Mouse (Mus musculus) thymus, postnatal 36 days (tissue): ENCODE measurements around the gene Celf2.

Source experiments
- DNase-seq, 2 experiments: peaks; one replicate each; pipeline ENCODE4 v3.0.0; 2022; ENCODE audit warnings: mixed read lengths in 2 of 2

Celf2 gene

GRCm38 (mm10) chr2:7080086-7080485, 429.3 kb downstream of the Celf2 start:
- no peak for DNase-seq

- no peak for DNase-seq
Measured at GRCm38 (mm10) chr2:7079390-7079789, 430.0 kb downstream of the Celf2 start.

DNA sequence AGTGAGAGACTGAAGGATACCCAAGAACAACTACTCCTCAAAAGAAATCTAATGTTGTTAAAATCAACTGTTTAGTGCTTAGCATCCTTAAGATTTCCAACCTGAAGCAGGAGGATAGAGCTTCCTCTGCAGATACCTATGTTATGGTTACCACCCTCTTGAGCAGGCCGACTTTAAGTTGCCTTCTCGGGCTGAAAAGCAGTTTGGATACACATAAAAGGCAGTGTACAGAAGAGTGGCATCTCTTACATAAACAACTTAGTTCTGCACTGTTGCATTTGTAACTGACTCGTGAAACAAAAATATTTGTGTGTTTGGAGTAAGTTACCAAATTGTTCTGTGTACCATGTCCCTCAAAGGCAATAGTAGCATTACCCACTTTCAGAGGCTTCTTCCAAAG, 435.6 kb downstream of the Celf2 start:
- DNase-seq, result no peak

DNA sequence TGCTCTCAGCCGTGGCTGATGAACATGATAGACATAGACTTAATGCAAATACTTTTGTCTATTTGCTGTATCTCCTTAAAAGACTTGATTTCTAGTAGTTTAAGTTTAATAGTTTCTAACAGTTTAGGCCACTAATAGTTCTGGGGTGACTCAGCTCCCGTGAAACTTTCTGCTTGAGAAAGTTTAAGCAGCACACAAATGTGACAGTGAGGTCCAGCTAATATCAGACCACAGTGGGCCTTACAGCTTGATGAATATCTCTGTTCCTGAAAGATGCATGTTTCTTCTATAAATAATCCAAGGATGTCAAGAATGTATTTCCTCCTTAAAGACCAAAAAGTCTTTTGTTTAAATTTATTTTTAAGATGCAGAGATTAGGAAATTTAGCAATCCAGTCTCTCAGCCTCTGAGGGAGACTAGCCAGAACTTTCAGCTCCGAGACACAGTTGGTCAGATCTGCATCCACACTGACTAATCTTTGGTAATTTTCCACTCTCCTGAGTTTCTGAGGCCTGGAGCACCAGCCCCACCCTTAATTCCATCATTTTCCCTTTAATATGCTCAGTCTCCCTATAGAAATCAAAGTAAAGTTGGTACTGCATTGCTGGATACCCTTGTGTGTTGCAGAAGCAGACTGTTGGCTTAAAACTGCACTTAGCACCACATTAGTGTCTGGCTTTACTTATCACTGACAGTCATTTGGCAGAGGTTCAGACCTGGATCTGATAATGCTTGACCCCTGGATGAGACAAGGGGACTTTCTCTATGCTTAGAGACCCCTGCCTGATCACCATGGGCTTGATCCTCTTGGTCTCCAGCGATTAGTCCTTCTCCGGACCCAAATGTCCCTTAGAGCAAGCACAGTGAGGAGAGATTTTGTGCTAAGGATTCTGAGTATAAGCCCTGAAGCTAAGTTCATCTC, 436.8 kb downstream of the Celf2 start:
- no peak for DNase-seq

DNA sequence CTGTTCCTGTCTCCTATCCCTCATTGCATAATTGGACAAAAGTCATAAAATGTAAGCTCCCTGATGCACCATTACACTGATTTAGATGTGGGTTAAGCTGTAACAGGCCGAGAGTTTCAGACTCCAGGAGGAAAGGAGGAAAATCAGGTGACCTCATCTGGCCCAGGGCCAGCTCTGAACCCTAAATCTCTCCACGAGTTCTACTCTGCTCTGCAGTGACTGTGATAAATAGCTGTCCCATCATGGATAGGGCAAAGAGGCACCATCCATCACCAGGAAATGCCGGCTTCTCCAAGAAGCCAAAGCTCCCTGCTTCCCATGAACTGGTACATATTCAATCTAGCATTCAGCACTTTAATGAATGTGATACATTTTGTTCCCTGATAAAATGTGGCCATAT, 439.9 kb downstream of the Celf2 start:
- no peak for DNase-seq

DNA sequence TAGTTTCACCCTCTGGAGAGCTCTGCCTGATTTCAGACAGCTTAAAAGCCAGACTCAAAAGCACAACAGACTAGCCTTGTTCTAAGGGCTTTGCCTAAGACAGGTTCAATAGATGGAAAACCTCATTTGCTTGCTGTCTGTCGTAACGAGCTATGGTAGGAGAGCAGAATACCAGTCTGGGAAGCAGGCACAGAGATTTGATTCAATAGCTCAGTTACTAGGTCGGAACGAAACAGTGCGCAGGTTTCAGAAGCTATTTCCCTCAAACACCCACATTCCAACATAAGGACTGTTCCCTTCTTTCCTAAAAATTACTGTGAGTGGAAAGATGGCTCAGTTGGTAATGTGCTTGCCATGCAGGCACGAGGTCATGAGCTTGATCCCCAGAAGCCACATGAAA, 441.1 kb downstream of the Celf2 start:
- no peak for DNase-seq

DNA sequence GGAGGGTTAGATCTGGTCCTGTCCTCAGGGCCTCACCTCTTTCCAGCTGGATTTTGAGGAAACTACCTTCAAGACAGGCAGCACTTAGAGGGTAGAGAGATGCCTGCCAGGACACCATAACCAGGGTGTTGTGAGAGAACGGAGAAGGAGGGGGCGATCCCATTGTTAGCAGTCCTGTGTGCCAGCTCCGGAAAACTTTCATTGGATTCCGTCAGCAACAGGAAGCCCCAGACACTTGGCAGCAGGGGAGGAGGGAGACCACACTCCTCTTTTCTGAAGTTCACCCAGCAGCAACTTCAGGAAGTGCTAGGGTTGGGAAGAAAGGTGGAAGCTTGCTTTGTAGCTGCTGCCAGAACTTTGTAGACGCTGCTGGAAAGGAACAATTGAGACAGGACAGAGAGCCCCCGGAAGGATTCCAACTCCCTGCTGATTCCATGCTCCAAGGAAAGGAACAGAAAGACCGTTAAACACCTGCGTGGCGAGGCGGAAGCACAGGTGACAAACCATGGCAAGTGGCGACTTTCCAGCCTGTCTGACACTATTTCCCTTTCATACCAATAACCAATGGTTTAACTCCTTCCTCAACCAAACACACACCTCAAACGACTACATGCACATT, 445.7 kb downstream of the Celf2 start:
- no peak for DNase-seq

GRCm38 (mm10) chr2:7060490-7061105, 448.8 kb downstream of the Celf2 start:
- no peak for DNase-seq

GRCm38 (mm10) chr2:7056401-7056800, 453.0 kb downstream of the Celf2 start:
- DNase-seq, result no peak

GRCm38 (mm10) chr2:7055958-7056357, 453.4 kb downstream of the Celf2 start:
- DNase-seq, result no peak

- no peak for DNase-seq
Measured at GRCm38 (mm10) chr2:7051090-7051489, 458.3 kb downstream of the Celf2 start.

DNA sequence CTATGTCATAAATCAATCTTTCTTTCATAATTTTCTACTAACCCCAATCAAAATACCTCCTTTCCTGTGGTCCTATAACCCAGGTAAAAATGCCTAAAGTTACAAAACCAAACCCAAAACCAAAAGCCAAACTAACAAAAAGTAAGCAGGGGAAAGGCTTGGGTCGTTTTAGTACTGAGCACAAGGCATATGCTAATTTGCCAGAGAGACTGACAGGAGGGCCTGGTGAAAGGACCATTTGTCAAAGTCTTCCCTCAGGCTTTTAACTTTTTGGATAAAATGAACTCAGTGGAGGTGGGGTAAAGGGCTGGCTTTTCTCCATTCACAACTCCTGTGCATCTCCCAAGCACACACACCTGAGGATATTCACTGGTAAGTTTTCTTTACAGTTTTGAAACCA, 463.2 kb downstream of the Celf2 start:
- DNase-seq, result no peak

GRCm38 (mm10) chr2:7045531-7045930, 463.8 kb downstream of the Celf2 start:
- no peak for DNase-seq

DNA sequence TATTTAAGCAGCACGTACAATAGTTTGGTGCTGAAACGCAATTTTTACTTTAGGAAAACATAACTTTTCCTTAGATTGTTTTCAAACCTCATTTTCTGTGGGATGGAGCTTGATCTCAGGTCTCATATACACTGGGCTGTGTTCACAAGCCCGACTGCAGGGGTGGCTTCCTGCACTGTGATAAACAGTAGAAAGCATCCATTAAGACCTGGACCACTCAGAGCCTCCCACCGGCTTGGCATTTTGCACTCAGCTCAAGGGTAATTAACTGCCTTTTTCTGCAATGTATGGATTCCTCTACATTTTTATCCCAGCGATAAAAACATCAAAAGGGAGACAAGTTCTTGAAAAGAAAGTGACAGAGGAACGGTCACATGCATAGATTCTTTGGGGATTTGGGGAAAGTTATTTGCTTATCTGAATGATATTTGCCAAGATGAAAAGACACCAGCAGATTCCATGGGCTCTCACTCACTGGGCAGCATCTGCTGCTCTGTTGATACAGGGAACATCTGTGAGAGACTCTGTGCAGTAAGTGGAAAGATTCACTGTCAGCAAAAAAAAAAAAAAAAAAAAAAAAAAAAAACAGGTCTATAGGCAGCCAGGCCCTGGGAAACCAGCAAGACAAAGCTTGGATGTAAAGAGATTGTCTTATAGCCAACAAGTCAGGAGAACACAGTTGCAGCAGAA, 465.4 kb downstream of the Celf2 start:
- no peak for DNase-seq

GRCm38 (mm10) chr2:7040940-7041339, 468.4 kb downstream of the Celf2 start:
- DNase-seq, result no peak

DNA sequence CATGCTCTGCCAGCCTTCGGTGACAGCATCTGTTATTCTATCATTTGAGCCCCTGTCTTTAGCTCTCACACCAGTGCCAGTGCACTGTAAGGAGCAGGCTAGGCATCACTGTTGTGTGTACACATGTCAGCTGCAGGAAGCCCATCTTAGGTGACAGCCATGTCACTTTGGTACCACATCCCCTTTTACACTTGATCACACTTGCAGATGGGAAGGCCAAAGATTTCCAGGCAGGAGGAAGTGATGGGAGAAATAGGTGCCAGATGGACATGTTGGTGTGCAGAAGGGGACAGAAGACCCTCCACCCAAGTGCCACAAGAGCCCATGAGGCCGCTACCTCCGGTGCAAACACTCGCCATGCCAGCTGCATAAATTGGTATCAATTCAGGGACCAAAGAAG, 470.4 kb downstream of the Celf2 start:
- no peak for DNase-seq

DNA sequence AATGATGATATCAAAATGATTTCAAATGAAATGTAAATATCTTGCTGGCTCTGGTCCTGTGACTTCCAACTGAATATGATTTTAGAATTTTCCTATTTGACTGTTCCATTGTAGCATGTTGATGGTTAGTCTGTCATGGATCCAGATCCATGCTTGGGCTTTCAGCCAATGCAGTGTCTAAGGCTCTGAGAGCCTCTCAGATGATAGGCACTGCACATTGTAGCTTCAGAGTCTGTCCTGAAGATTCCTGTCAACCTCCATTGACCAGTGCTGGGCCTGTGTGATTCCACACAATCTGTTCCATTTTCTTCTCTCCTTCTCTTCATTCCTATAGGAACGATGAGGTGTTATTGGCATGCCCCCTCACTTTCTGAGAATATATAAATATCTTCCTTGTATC, 478.0 kb downstream of the Celf2 start:
- DNase-seq, result no peak

DNA sequence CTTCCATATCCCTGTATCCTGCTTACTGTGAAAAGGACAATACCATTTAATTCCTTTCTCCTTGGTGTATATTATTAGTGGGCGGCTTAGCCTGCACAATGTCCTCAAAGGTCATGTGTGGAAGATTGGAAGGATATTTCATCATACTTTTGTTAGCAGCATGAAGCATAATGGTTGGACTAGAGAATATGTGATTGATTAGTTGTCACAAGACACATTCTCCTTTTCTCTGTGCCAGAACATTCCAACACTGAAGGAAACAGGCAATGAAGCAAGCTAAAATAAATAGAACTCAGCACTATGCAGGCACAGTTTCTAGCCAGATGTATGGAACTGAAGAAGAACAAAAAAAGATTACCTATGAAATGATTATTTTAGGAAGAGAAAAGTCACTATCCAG, 482.6 kb downstream of the Celf2 start:
- no peak for DNase-seq

- DNase-seq, result no peak
Measured at GRCm38 (mm10) chr2:7025594-7025993, 483.8 kb downstream of the Celf2 start.

GRCm38 (mm10) chr2:7022184-7022583, 487.2 kb downstream of the Celf2 start:
- DNase-seq, result no peak

DNA sequence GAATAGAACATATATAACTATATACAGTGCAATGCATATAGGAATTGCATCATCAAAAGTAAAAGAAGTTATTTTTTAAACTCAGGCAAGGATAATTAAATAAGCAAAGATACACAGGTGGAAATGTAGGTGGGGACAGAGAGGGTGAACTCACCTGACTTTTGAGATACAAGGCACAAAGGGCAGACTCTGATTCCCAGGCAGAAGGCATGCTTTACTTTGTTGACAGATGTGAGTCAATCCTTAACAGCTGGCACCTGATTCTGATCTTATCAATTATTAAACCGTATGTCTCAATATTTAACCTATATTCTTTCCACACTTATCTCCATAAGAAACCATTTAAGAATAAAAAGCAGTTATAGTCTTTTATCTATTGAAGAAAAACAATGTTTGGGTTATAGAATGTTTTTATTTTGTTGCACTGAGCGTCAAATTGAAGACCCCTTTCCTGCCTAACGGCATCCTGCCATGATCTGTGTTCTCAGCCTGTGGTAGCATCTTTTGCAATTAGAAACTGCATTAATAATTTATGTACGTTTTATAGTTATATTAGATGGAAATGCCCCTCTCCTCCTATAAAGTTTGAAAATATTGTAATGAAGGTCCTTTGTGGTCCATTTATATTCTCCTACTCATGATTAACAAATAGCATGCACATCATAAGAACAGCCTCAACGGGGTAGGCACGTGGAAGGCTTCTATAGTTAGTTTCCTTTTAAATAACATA, 491.8 kb downstream of the Celf2 start:
- DNase-seq, result no peak

DNA sequence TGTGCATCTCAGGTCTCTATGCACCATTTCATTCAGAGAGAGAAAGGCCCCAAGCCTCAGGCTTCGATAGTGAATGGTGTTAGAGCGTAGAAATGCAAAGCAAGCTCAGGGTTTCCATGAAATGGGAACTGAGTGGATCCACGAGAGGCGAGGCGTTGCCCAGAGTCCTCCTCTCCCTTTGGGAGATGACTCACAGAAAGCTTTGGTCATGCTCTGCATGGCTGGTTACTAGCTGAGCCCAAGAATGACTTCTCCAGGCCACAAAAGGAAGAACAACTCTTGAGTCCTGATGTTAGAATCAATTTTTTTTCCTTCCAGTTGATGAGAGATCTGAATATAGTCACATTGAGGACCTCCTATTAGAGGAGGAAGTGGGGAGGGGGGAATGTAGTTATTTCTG, 496.2 kb downstream of the Celf2 start:
- DNase-seq, result no peak

- DNase-seq, result no peak
Measured at GRCm38 (mm10) chr2:7006816-7007215, 502.5 kb downstream of the Celf2 start.
